Mouse (Mus musculus) stomach, embryonic 16.5 days (tissue): ENCODE measurements around the gene Lfng. TPM values are rescaled to one million over a fixed set of nuclear protein-coding genes. Genes with fewer than 3 reads are reported as not detected.

ENCODE experiments used
- ATAC-seq: fragments of 200-750 bp; cut with Nextera tagmentation; 2 replicates; pipeline ENCODE4 v1.8.0; 2017; ENCODE audit warnings: moderate number of reproducible peaks, moderate TSS enrichment; ENCODE audit not compliant: insufficient read depth, low FRiP score
- H3K27ac ChIP-seq: fragments of 300-500 bp; sonication (generic); 2 replicates; pipeline ENCODE4 v1.5.1; 2014; ENCODE audit warnings: low read length
- H3K27me3 ChIP-seq: fragments of 300-500 bp; sonication (generic); 2 replicates; pipeline ENCODE4 v1.6.1; 2014; ENCODE audit warnings: low read length, control low read depth, mixed read lengths; ENCODE audit not compliant: control insufficient read depth, insufficient read depth
- H3K36me3 ChIP-seq: fragments of 300-500 bp; sonication (generic); 2 replicates; pipeline ENCODE4 v1.6.1; 2014; ENCODE audit warnings: low read length; ENCODE audit not compliant: control insufficient read depth, insufficient read depth
- H3K4me1 ChIP-seq: fragments of 300-500 bp; sonication (generic); 2 replicates; pipeline ENCODE4 v1.6.1; 2014; ENCODE audit warnings: low read length, control low read depth, mixed read lengths; ENCODE audit not compliant: control insufficient read depth, insufficient read depth
- H3K4me2 ChIP-seq: fragments of 300-500 bp; sonication (generic); 2 replicates; pipeline ENCODE4 v1.6.1; 2014; ENCODE audit warnings: low read depth, low read length, mixed read lengths
- H3K4me3 ChIP-seq: fragments of 300-500 bp; sonication (generic); replicated peaks from 2 replicates; pipeline ENCODE4 v1.5.1; 2014; ENCODE audit warnings: mild to moderate bottlenecking, low read length
- H3K9ac ChIP-seq: fragments of 300-500 bp; sonication (generic); 2 replicates; pipeline ENCODE4 v1.6.1; 2014; ENCODE audit warnings: low read length
- H3K9me3 ChIP-seq: fragments of 300-500 bp; sonication (generic); replicated peaks from 2 replicates; pipeline ENCODE4 v1.6.1; 2016; ENCODE audit warnings: low read length, control low read depth; ENCODE audit not compliant: control insufficient read depth
- WGBS: fragments of 180-500 bp; shearing (Covaris S2); extraction: QIAGEN DNeasy Blood & Tissue Kit; methylation state at CpG from one replicate; pipeline ENCODE4 v1.1.7; 2014; 5-methylcytosine and 5-hydroxymethylcytosine counted together
- polyA plus RNA-seq: library from polyadenylated mRNA; unstranded; fragments of >200 nt; fragmentation: Nextera tagmentation; extraction: Ambion mirVana; gene quantifications from 2 replicates; pipeline ENCODE4 v1.2.1, GENCODE M21; 2015

Lfng gene
- polyA plus RNA-seq, 1 experiment from 2014 or later: 21.5 TPM

- ATAC-seq: no peak
- Histone ChIP-seq H3K4me2 (no peak overlapping the region), H3K36me3 (peaks cover 2% of the 10 kb centered on the region; the same call in 1 of the 2 replicates), H3K4me3 (no peak overlapping the region), H3K4me1 (peaks cover 9% of the 10 kb centered on the region), H3K9me3 (no peaks in the 10 kb centered on the region), H3K9ac (0 out of 2 replicates have a peak overlapping the region, but pooled peaks have one; percentile 15), H3K27ac (peak overlapping the region; percentile 35), H3K27me3 (no peaks in the 10 kb centered on the region)
- WGBS: 63% methylated on average over 9 of the region's 9 CpGs
These were observed 9.6 kb downstream of the Lfng start for GRCm38 (mm10) chr5:140616691-140617090.

- H3K9me3 ChIP-seq: no peaks in the 10 kb centered on the region
- ATAC-seq: no peak
- no peak overlapping the region for H3K9ac ChIP-seq
- H3K36me3 ChIP-seq: peaks cover 4% of the 10 kb centered on the region; the same call in 1 of the 2 replicates
- no peak overlapping the region for H3K4me3 ChIP-seq
- WGBS: 71% methylated on average over 5 of the region's 5 CpGs
- no peaks in the 10 kb centered on the region for H3K27me3 ChIP-seq
- H3K4me1 ChIP-seq: peaks cover 3% of the 10 kb centered on the region
- H3K4me2 ChIP-seq: no peak overlapping the region
- no peak overlapping the region; the same call in 1 of the 2 replicates for H3K27ac ChIP-seq
These were observed 10.6 kb downstream of the Lfng start for GRCm38 (mm10) chr5:140617714-140618113.

GRCm38 (mm10) chr5:140619151-140619771 lies 12.1 kb downstream of the Lfng start:
- Histone ChIP-seq H3K4me2 (no peak overlapping the region), H3K4me3 (no peak overlapping the region), H3K4me1 (peaks cover 2% of the 10 kb centered on the region), H3K9me3 (no peaks in the 10 kb centered on the region), H3K27ac (no peak overlapping the region), H3K27me3 (no peaks in the 10 kb centered on the region), H3K9ac (no peak overlapping the region), H3K36me3 (peaks cover 3% of the 10 kb centered on the region; the same call in 1 of the 2 replicates)
- no peak for ATAC-seq
- 22% methylated on average over 6 of the region's 6 CpGs for WGBS

GRCm38 (mm10) chr5:140619895-140620736 lies 13.0 kb downstream of the Lfng start:
- ATAC-seq: no peak
- WGBS: 61% methylated on average over 7 of the region's 7 CpGs
- Histone ChIP-seq H3K4me3 (no peak overlapping the region), H3K9me3 (no peaks in the 10 kb centered on the region), H3K4me1 (no peaks in the 10 kb centered on the region; the same call in 1 of the 2 replicates), H3K27me3 (no peaks in the 10 kb centered on the region), H3K4me2 (no peak overlapping the region), H3K9ac (no peak overlapping the region), H3K27ac (no peak overlapping the region), H3K36me3 (peaks cover 3% of the 10 kb centered on the region; the same call in 1 of the 2 replicates)

- no peak overlapping the region for H3K27ac ChIP-seq
- no peaks in the 10 kb centered on the region for H3K27me3 ChIP-seq
- H3K4me2 ChIP-seq: no peak overlapping the region
- no peaks in the 10 kb centered on the region for H3K9me3 ChIP-seq
- no peak overlapping the region for H3K4me3 ChIP-seq
- H3K4me1 ChIP-seq: no peaks in the 10 kb centered on the region
- WGBS: 70% methylated on average over 9 of the region's 9 CpGs
- ATAC-seq: no peak
- H3K9ac ChIP-seq: no peak overlapping the region
- H3K36me3 ChIP-seq: peaks cover 3% of the 10 kb centered on the region; the same call in 1 of the 2 replicates
These were observed 14.0 kb downstream of the Lfng start for GRCm38 (mm10) chr5:140621092-140621491.

GRCm38 (mm10) chr5:140621517-140621916 lies 14.4 kb downstream of the Lfng start:
- Histone ChIP-seq H3K4me1 (no peaks in the 10 kb centered on the region), H3K4me3 (no peak overlapping the region), H3K36me3 (peaks cover 3% of the 10 kb centered on the region; the same call in 1 of the 2 replicates), H3K27me3 (no peaks in the 10 kb centered on the region), H3K4me2 (no peak overlapping the region), H3K9me3 (no peaks in the 10 kb centered on the region), H3K27ac (no peak overlapping the region), H3K9ac (no peak overlapping the region)
- WGBS: 59% methylated on average over 10 of the region's 10 CpGs
- no peak for ATAC-seq

GRCm38 (mm10) chr5:140622978-140623670 lies 16.0 kb downstream of the Lfng start:
- WGBS: 90% methylated on average over 23 of the region's 23 CpGs
- H3K9ac ChIP-seq: no peak overlapping the region
- peaks cover 8% of the 10 kb centered on the region; the same call in 1 of the 2 replicates for H3K36me3 ChIP-seq

GRCm38 (mm10) chr5:140623791-140624190 lies 16.7 kb downstream of the Lfng start:
- no peak for ATAC-seq
- Histone ChIP-seq H3K36me3 (peaks cover 15% of the 10 kb centered on the region), H3K4me2 (no peak overlapping the region), H3K4me3 (no peak overlapping the region), H3K27ac (no peak overlapping the region), H3K9me3 (no peaks in the 10 kb centered on the region), H3K4me1 (no peaks in the 10 kb centered on the region), H3K27me3 (no peaks in the 10 kb centered on the region), H3K9ac (no peak overlapping the region)
- WGBS: 71% methylated on average over 4 of the region's 4 CpGs

More at GRCm38 (mm10) chr5:140622978-140623670, 16.0 kb downstream of the Lfng start:
- H3K4me2 ChIP-seq: no peak overlapping the region
- ATAC-seq: no peak
- no peaks in the 10 kb centered on the region for H3K9me3 ChIP-seq
- no peaks in the 10 kb centered on the region for H3K4me1 ChIP-seq
- no peak overlapping the region for H3K4me3 ChIP-seq
- no peak overlapping the region for H3K27ac ChIP-seq
- H3K27me3 ChIP-seq: no peaks in the 10 kb centered on the region
